Mouse (Mus musculus): ENCODE measurements around the gene Ucp3. TPM values are rescaled to one million over a fixed set of nuclear protein-coding genes. Genes with fewer than 3 reads are reported as not detected.

Ucp3 gene
- polyA plus RNA-seq, 1 experiment, result not detected

GRCm38 (mm10) chr7:100443728-100444127, 29.1 kb upstream of the Ucp3 start:
- Histone ChIP-seq H3K79me2 (ENCODE audit: control insufficient read depth, insufficient read depth) (no peaks in the 10 kb centered on the region), H3K4me3 (ENCODE audit: insufficient read depth, poor library complexity, severe bottlenecking) (no peak overlapping the region), H3ac (ENCODE audit: control insufficient read depth, insufficient read length, low read depth) (no peak overlapping the region), H3K79me3 (ENCODE audit: low read depth) (no peaks in the 10 kb centered on the region), H3K36me3 (ENCODE audit: control insufficient read depth, insufficient read depth) (no peaks in the 10 kb centered on the region), H3K27me3 (ENCODE audit: control insufficient read depth, insufficient read depth, insufficient read length) (no peaks in the 10 kb centered on the region)
- no peak for TF ChIP-seq CTCF (IDR thresholded peaks at IDR 0.05; ENCODE audit: control insufficient read depth, insufficient read depth, insufficient read length)
- TF ChIP-seq MYOG (IDR thresholded peaks at IDR 0.05; ENCODE audit: control insufficient read depth, extremely low read depth, insufficient read length), result no peak
- TF ChIP-seq FOSL1 (IDR thresholded peaks at IDR 0.05; ENCODE audit: insufficient read depth, low read length, poor library complexity, severe bottlenecking), result no peak
- TF ChIP-seq MAX (IDR thresholded peaks at IDR 0.05), result no peak

- H3ac ChIP-seq (ENCODE audit: control insufficient read depth, insufficient read length, low read depth), result no peak overlapping the region
- H3K79me3 ChIP-seq (ENCODE audit: low read depth), result no peaks in the 10 kb centered on the region
- H3K4me3 ChIP-seq (ENCODE audit: insufficient read depth, poor library complexity, severe bottlenecking), result no peak overlapping the region
- H3K36me3 ChIP-seq (ENCODE audit: control insufficient read depth, insufficient read depth), result peaks cover 3% of the 10 kb centered on the region
- no peaks in the 10 kb centered on the region for H3K79me2 ChIP-seq (ENCODE audit: control insufficient read depth, insufficient read depth)
- H3K27me3 ChIP-seq (ENCODE audit: control insufficient read depth, insufficient read depth, insufficient read length), result no peaks in the 10 kb centered on the region
- TF ChIP-seq CEBPB (IDR thresholded peaks at IDR 0.05; ENCODE audit: low read depth), result no peak
- TF ChIP-seq MYOG (IDR thresholded peaks at IDR 0.05; ENCODE audit: control insufficient read depth, extremely low read depth, insufficient read length), result no peak
- no peak for TF ChIP-seq USF1 (IDR thresholded peaks at IDR 0.05; ENCODE audit: low read depth)
- TF ChIP-seq MYOD1 (IDR thresholded peaks at IDR 0.05; ENCODE audit: control insufficient read depth, insufficient read length, low read depth), result no peak
- TF ChIP-seq FOSL1 (IDR thresholded peaks at IDR 0.05; ENCODE audit: insufficient read depth, low read length, poor library complexity, severe bottlenecking), result no peak
- no peak for TF ChIP-seq CTCF (IDR thresholded peaks at IDR 0.05; ENCODE audit: control insufficient read depth, insufficient read depth, insufficient read length)
- no peak for TF ChIP-seq MAX (IDR thresholded peaks at IDR 0.05)
These were observed 26.5 kb upstream of the Ucp3 start for GRCm38 (mm10) chr7:100446271-100446670.

GRCm38 (mm10) chr7:100448530-100448929, 24.3 kb upstream of the Ucp3 start:
- no peaks in the 10 kb centered on the region for H3K79me3 ChIP-seq (ENCODE audit: low read depth)
- no peak for TF ChIP-seq MAX (IDR thresholded peaks at IDR 0.05)
- TF ChIP-seq CEBPB (IDR thresholded peaks at IDR 0.05; ENCODE audit: low read depth), result no peak
- H3K4me3 ChIP-seq (ENCODE audit: insufficient read depth, poor library complexity, severe bottlenecking), result no peak overlapping the region
- H3K36me3 ChIP-seq (ENCODE audit: control insufficient read depth, insufficient read depth), result peaks cover 6% of the 10 kb centered on the region
- H3K79me2 ChIP-seq (ENCODE audit: control insufficient read depth, insufficient read depth), result no peaks in the 10 kb centered on the region
- no peaks in the 10 kb centered on the region for H3K27me3 ChIP-seq (ENCODE audit: control insufficient read depth, insufficient read depth, insufficient read length)
- no peak overlapping the region for H3ac ChIP-seq (ENCODE audit: control insufficient read depth, insufficient read length, low read depth)

- peaks cover 6% of the 10 kb centered on the region for H3K36me3 ChIP-seq (ENCODE audit: control insufficient read depth, insufficient read depth)
- H3K79me2 ChIP-seq (ENCODE audit: control insufficient read depth, insufficient read depth), result no peaks in the 10 kb centered on the region
- TF ChIP-seq CTCF (IDR thresholded peaks at IDR 0.05; ENCODE audit: control insufficient read depth, insufficient read depth, insufficient read length), result no peak
- H3K4me3 ChIP-seq (ENCODE audit: insufficient read depth, poor library complexity, severe bottlenecking), result no peak overlapping the region
- no peak overlapping the region for H3ac ChIP-seq (ENCODE audit: control insufficient read depth, insufficient read length, low read depth)
- no peaks in the 10 kb centered on the region for H3K79me3 ChIP-seq (ENCODE audit: low read depth)
- no peaks in the 10 kb centered on the region for H3K27me3 ChIP-seq (ENCODE audit: control insufficient read depth, insufficient read depth, insufficient read length)
These were observed 23.8 kb upstream of the Ucp3 start for GRCm38 (mm10) chr7:100448985-100449384.

GRCm38 (mm10) chr7:100458153-100458552, 14.6 kb upstream of the Ucp3 start:
- Histone ChIP-seq H3K79me3 (ENCODE audit: low read depth) (no peaks in the 10 kb centered on the region), H3K4me3 (ENCODE audit: insufficient read depth, poor library complexity, severe bottlenecking) (no peak overlapping the region), H3K36me3 (ENCODE audit: control insufficient read depth, insufficient read depth) (peaks cover 5% of the 10 kb centered on the region), H3K79me2 (ENCODE audit: control insufficient read depth, insufficient read depth) (no peaks in the 10 kb centered on the region), H3K27me3 (ENCODE audit: control insufficient read depth, insufficient read depth, insufficient read length) (no peaks in the 10 kb centered on the region), H3ac (ENCODE audit: control insufficient read depth, insufficient read length, low read depth) (no peak overlapping the region)
- no peak for TF ChIP-seq CTCF (IDR thresholded peaks at IDR 0.05; ENCODE audit: control insufficient read depth, insufficient read depth, insufficient read length)
- no peak for TF ChIP-seq USF1 (IDR thresholded peaks at IDR 0.05; ENCODE audit: low read depth)
- no peak for TF ChIP-seq MAX (IDR thresholded peaks at IDR 0.05)
- TF ChIP-seq MYOD1 (IDR thresholded peaks at IDR 0.05; ENCODE audit: control insufficient read depth, insufficient read length, low read depth), result no peak

- peaks cover 4% of the 10 kb centered on the region for H3K36me3 ChIP-seq (ENCODE audit: control insufficient read depth, insufficient read depth)
- H3K27me3 ChIP-seq (ENCODE audit: control insufficient read depth, insufficient read depth, insufficient read length), result no peaks in the 10 kb centered on the region
- H3ac ChIP-seq (ENCODE audit: control insufficient read depth, insufficient read length, low read depth), result no peak overlapping the region
- no peaks in the 10 kb centered on the region for H3K79me3 ChIP-seq (ENCODE audit: low read depth)
- H3K4me3 ChIP-seq (ENCODE audit: insufficient read depth, poor library complexity, severe bottlenecking), result no peak overlapping the region
- TF ChIP-seq MAX (IDR thresholded peaks at IDR 0.05) (no peak), CTCF (IDR thresholded peaks at IDR 0.05; ENCODE audit: control insufficient read depth, insufficient read depth, insufficient read length) (no peak), MYOG (IDR thresholded peaks at IDR 0.05; ENCODE audit: control insufficient read depth, extremely low read depth, insufficient read length) (no peak), USF1 (IDR thresholded peaks at IDR 0.05; ENCODE audit: low read depth) (no peak), MYOD1 (IDR thresholded peaks at IDR 0.05; ENCODE audit: control insufficient read depth, insufficient read length, low read depth) (no peak), CEBPB (IDR thresholded peaks at IDR 0.05; ENCODE audit: low read depth) (no peak), FOSL1 (IDR thresholded peaks at IDR 0.05; ENCODE audit: insufficient read depth, low read length, poor library complexity, severe bottlenecking) (no peak)
- no peaks in the 10 kb centered on the region for H3K79me2 ChIP-seq (ENCODE audit: control insufficient read depth, insufficient read depth)
These were observed 12.9 kb upstream of the Ucp3 start for GRCm38 (mm10) chr7:100459862-100460261.
